In the genomic region with DNA sequence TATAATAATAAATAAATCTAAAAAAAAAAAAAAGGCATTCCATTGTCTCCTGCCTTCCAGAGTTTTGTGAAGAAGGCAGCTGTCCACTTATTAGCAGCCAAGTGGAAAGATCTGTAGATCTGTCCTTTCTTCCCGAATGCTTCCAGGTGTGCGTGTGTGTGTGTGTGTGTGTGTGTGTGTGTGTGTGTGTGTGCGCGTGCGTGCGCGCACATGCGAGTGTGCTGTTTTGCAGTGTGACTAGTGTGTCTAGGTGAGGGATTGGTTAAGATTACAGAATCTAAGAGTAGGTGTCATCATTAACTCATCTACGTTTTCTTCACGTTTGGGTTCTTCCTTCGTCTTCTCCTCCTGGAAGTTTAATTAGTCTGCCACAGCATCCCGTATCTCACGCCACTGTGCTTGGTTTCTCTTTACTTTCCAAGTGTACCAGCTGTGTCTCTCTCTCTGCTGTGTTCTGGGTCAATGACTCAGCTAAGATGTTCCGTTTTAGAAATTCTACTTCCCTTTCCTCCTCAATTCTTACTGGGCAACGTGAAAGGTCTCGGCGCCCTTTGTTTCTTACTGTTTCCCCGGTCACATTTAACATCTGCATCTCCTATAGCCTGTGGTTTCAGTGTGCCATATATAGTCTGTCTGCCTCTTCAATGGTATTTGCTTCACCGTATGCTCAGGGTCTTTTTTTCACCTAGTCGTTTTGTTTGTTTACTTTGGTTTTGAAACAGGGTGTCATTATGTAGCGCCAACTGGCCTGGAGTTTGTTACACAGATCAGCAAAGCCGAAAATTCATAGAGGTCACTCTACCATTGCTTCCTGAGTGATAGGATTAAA, we compare ENCODE assay signal across 15 mouse cellular contexts. TPM values are rescaled to one million over a fixed set of nuclear protein-coding genes. Genes with fewer than 3 reads are reported as not detected.
DNase-seq lines count a peak whose midpoint lies in the region; ATAC-seq and TF ChIP-seq lines count a peak whose summit lies in the region.
"Had no signal": no experiment of that assay in that cellular context is flagged by ENCODE, and none has a peak within 500 bp of the region (broad histone marks: within the 10 kb centered on the region; RNA-seq: fewer than 3 reads in every experiment).

No protein-coding gene starts in this region.

- TF ChIP-seq CTCF in bone marrow macrophage, adult 2 months (IDR thresholded peaks at IDR 0.05; ENCODE audit: low read depth, low read length), result no peak
- TF ChIP-seq CTCF in liver, postnatal 0 days (IDR thresholded peaks at IDR 0.05; ENCODE audit: low read depth), result no peak

- no peak overlapping the region for H3K9ac ChIP-seq in liver, postnatal 0 days (replicated peaks)
- H3K9ac ChIP-seq in intestine, embryonic 15.5 days, result no peak overlapping the region

- H3K4me2 ChIP-seq in liver, postnatal 0 days (ENCODE audit: low read depth, low read length), result peak overlapping the region; percentile 46
- no peak overlapping the region for H3K4me2 ChIP-seq in intestine, embryonic 15.5 days (replicated peaks)

- H3K4me3 ChIP-seq in bone marrow macrophage, adult 2 months (ENCODE audit: insufficient read depth, low read length), result peak overlapping the region; percentile 45
- no peak overlapping the region for H3K4me3 ChIP-seq in liver, postnatal 0 days (ENCODE audit: low read depth, low read length)
- no peak overlapping the region for H3K4me3 ChIP-seq in intestine, embryonic 15.5 days (replicated peaks)
- H3K4me3 ChIP-seq: layer of hippocampus, adult 2 months had no signal

- 48% methylated on average over 22 of the region's 22 CpGs for WGBS in liver, postnatal 0 days (ENCODE audit: insufficient replicate concordance)
- WGBS in intestine, embryonic 15.5 days, result 81% methylated on average over 22 of the region's 22 CpGs

- DNase-seq in lung, postnatal 36 days, result peak; percentile 20
- DNase-seq in lung, postnatal 14 days, result no peak
- peak; percentile 26 for DNase-seq in liver, postnatal 0 days
- peak; percentile 63 for DNase-seq in thymus, postnatal 14 days
- DNase-seq in cerebellum, adult 11-12 months, result no peak
- no peak for DNase-seq in layer of hippocampus, adult 11-12 months (ENCODE audit: low spot score)
- DNase-seq: cerebellum, postnatal 14 days; kidney, adult 18-20 months; lung, postnatal 10 days had no signal

- H3K27ac ChIP-seq in bone marrow macrophage, adult 2 months (ENCODE audit: insufficient read depth, low read depth, low read length), result peak overlapping the region; percentile 11
- peak overlapping the region; percentile 77 for H3K27ac ChIP-seq in liver, postnatal 0 days (ENCODE audit: low read depth)
- no peak overlapping the region for H3K27ac ChIP-seq in intestine, embryonic 15.5 days
- H3K27ac ChIP-seq: layer of hippocampus, adult 2 months had no signal

- TF ChIP-seq EP300 in liver, postnatal 0 days (IDR thresholded peaks at IDR 0.05; ENCODE audit: low read depth), result no peak

- peaks cover 8% of the 10 kb centered on the region for H3K4me1 ChIP-seq in bone marrow macrophage, adult 2 months (ENCODE audit: control insufficient read depth, insufficient read depth, low read length)
- peaks cover 36% of the 10 kb centered on the region for H3K4me1 ChIP-seq in liver, postnatal 0 days (ENCODE audit: insufficient read depth)
- H3K4me1 ChIP-seq in intestine, embryonic 15.5 days (replicated peaks), result no peaks in the 10 kb centered on the region

- no peaks in the 10 kb centered on the region for H3K27me3 ChIP-seq in liver, postnatal 0 days (ENCODE audit: insufficient read depth, low read length)
- 0 out of 2 replicates have a peak, but pooled peaks cover 3% of the 10 kb centered on the region for H3K27me3 ChIP-seq in intestine, embryonic 15.5 days (replicated peaks)

- no peak for TF ChIP-seq POLR2A in bone marrow macrophage, adult 2 months (IDR thresholded peaks at IDR 0.05; ENCODE audit: borderline replicate concordance, low read depth, low read length)

- no peaks in the 10 kb centered on the region for H3K36me3 ChIP-seq in liver, postnatal 0 days (replicated peaks; ENCODE audit: insufficient read depth, low read length)
- H3K36me3 ChIP-seq in intestine, embryonic 15.5 days, result no peaks in the 10 kb centered on the region

- no peaks in the 10 kb centered on the region for H3K9me3 ChIP-seq in liver, postnatal 0 days (ENCODE audit: low read length)
- no peaks in the 10 kb centered on the region for H3K9me3 ChIP-seq in intestine, embryonic 15.5 days

- peak; percentile 61 for ATAC-seq in liver, postnatal 0 days
- ATAC-seq in intestine, embryonic 15.5 days, result no peak
- ATAC-seq: forebrain, embryonic 16.5 days had no signal

RNA-seq across cellular contexts. Expression of a gene that starts 8.9 kb away (rescaled TPM):
- not detected in 2 replicates for polyA plus RNA-seq in bone marrow macrophage, adult 2 months (2012; ENCODE audit: insufficient read depth, insufficient read length, missing spikeins)
- polyA plus RNA-seq in liver, postnatal 0 days (2015; fragmentation: Nextera tagmentation; extraction: Ambion mirVana), result 4.5 and 4.7 TPM in 2 replicates
- 0.21 and 0.25 TPM in 2 replicates for polyA plus RNA-seq in intestine, embryonic 15.5 days (2015; fragmentation: Nextera tagmentation; extraction: Ambion mirVana)
- polyA plus RNA-seq: forebrain, embryonic 16.5 days had no signal

RNA-seq across cellular contexts. Expression of a gene that starts 18.5 kb away (rescaled TPM):
- not detected in 2 replicates for polyA plus RNA-seq in bone marrow macrophage, adult 2 months (2012; ENCODE audit: insufficient read depth, insufficient read length, missing spikeins)
- polyA plus RNA-seq in liver, postnatal 0 days (2015; fragmentation: Nextera tagmentation; extraction: Ambion mirVana), result not detected in 2 replicates
- polyA plus RNA-seq in intestine, embryonic 15.5 days (2015; fragmentation: Nextera tagmentation; extraction: Ambion mirVana), result not detected in 2 replicates
- polyA plus RNA-seq: embryonic facial prominence, embryonic 14.5 days; forebrain, embryonic 16.5 days; limb, embryonic 11.5 days had no signal

Comparison
In these comparisons a context has a peak if more than half of its experiments do, and no peak if none do; other contexts are left out.
1. DNase-seq: peak in lung, postnatal 36 days (single experiment), liver, postnatal 0 days (single experiment) and thymus, postnatal 14 days (single experiment); none in lung, postnatal 14 days (single experiment), cerebellum, adult 11-12 months (single experiment) and layer of hippocampus, adult 11-12 months (single experiment).